Mouse (Mus musculus): ENCODE data around the gene Kcnab2.

Gene Kcnab2

GRCm38 (mm10) chr4:152382528-152383252 is 95.0 kb downstream of the Kcnab2 start:
- no peak for DNase-seq

DNA sequence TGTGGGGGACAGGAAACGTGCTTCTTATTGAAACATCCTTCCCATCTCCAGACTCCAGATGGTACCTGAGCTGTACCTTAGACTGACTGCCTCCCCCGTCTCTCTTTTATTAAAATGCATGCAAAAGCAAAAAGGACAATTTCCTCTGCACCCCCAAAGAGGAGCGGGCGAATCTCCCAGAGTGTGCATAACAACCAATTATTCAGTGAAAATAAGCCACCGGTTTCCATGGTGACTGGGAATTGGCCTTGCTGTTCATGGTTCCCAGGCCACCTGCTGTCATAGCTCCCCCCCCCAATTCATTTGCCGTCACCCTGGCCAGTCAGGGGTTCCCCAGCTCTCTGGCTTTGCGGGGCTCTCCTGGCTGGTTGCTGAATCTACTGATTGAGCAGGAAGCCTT is 112.4 kb downstream of the Kcnab2 start:
- no peak for DNase-seq

DNA sequence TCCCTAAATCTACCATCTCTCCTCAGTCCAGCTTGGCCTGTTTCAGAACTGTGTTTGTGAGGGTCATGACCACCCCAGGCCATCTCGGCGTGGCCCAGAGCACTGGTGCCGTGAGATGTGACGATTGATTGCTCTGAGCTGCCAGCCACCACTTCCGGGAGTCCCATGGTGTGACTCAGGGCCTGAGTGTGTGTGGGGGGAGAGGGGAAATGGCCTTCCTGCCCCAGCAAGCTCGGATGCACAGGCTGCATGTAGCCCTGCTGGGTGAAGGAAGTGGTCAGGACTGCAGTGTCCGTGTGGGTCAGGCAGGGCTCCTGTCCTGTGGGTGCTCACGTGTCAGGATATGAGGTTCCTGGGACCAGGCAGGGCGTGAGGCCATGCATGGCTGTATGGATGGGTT is 115.5 kb downstream of the Kcnab2 start:
- no peak for DNase-seq

DNA sequence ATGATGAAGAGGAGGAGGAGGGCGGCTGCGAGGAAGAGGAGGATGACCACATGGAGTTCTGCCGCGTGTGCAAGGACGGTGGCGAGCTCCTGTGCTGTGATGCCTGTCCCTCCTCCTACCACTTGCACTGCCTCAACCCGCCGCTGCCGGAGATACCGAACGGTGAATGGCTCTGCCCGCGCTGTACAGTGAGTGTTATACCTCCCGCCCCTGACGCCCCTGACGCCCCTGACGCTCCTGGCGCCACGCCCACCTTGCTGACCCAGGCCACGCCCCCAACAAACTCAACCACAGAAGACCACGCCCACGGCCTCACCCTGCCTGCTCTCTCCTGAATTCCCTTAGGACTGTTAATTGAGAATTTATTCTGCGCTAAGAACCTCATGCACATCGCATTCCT is 116.8 kb downstream of the Kcnab2 start:
- DNase-seq, result no peak

GRCm38 (mm10) chr4:152359700-152360099 is 118.0 kb downstream of the Kcnab2 start:
- DNase-seq, result no peak

DNA sequence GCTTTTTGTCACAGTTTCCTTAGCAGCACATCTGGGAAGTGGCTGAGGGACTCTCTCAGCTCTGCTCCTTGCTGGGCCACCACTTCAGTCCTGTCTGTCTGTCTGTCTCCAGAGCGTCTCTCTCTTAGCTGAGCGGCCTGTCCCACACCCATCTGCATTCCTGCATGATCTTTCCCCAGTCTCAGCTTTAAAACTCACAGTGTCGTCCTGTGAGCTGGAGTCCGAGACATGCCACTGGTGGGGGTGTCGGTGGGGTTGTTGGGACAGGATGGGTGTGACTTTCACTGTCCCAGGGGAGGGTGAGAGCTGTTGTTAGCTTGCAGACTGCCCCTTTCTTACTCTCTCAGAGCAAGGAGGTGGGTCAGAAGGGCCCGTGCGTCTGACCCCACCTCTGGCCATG is 122.0 kb downstream of the Kcnab2 start:
- DNase-seq, result no peak

DNA sequence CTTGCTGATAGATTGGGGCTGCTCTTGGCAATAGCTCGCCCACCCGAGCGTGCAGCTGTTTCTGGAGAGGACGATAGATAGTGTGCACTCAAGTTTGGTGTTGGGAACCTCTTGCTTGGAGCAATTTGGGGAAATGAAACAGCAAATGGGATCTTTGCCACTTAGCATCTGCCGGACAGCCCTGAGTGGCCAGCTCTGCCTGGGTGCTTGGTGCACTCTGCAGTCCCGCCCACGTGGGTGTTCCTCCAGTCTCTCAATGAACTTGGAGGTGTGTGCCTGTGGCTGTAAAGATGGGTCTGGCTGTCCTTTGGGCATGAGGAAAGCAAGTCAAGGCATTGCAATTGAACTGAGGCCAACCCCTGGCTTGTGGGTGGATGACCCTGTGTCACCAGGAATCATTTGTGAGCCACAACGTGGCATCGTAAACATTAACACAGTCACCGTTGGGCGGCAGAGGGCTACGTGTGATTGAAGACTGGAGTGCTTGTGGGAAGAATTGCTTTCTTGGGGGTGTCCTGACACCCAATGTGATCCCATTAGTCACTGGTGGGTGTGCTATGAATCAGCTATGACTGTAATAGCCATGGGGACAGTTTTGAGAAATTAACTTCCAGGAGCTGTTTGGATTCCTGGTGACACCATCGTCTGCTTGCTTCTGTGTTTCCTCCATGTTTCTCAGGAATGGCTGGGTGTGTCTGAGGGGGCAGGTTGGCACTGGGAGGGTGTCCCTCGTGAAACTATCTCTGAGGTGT is 123.6 kb downstream of the Kcnab2 start:
- no peak for DNase-seq

GRCm38 (mm10) chr4:152351422-152352305 is 126.0 kb downstream of the Kcnab2 start:
- DNase-seq, result no peak

DNA sequence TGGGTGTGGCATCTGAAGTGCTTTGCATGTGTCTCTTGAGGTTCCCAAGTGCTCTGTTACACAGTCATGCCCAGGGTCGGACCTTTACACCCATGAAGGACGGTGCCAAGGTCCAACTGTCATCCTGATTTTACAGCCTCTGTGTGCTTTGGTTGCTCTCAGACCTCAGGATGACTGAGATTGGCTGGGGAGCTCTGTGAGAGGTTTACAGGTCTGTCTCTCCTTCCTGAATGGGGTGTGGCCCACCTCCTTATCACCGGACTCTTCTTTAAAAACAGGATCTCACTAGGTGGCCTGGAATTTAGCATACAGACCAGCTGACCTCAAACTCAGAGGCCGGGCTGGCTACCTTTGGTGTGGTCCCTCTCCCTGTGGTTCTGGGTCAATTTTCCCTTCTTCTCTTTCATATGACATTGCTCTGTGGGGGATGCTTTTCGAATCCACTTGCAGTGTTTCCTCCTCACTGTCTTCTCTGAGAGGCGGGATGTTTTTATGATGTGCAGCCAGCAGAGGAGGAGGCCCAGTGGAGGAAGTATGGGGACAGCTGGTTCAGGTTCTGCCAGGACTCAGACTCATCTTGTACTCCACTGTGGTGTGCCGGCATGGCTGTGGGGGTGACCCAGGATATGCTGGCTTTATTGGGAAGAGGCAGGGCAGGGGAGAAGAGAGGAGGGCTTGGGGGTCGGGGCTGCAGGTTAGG is 126.8 kb downstream of the Kcnab2 start:
- no peak for DNase-seq

GRCm38 (mm10) chr4:152349837-152350381 is 127.8 kb downstream of the Kcnab2 start:
- no peak for DNase-seq

DNA sequence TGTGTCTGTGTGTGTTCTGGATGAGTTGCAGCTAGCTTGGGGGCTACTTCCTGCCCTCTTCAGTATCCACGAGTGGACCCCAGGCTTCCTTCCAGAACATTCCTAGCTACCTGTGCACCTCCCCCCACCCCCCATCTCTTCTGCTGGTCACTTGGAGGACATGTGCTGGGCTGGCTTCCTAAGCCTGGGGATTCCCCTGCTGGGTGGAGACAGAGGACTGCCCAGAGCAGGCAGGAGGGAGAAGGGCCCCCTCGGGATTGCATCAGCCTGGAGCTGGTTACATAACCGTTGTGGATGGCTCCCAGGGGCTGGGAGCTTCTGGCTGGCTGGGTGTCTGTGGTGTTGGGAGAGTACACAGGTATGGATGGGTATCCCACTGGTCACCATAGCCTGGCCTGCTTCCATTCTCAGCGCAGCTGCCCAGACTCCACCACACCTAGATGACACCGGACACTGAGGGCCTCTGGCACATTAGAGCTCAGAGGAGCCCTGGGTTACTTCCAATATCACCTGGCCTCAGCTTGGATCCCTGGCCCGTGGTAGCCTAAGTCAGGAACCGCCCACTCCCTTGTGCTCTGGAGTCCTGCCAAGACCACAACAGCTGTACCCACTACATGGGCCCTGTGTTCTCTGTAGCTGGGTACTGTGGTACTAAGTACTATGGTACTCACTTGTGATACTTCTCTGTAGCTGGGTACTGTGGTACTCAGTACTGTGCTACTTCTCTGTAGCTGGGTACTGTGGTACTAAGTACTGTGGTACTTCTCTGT is 132.4 kb downstream of the Kcnab2 start:
- DNase-seq, result no peak

DNA sequence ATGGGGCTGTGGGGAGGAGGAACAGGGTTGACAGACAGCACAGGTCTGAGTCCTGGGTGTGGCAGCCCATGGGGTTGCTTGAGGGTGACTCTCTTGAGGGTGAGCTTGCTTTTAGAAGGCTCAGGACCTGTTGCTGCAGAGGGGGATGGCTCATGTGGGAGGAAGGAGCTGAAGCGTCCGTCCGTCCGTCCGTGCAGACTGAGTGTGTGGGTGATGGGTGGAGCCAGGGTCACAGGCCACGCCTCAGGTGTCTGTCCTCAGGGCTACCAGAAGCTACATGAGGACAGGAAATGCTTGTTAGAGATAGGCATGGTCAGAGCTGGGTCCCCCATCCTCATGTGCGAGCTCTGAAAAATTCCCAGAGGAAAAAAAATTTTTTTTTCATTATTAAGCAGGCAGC is 133.0 kb downstream of the Kcnab2 start:
- no peak for DNase-seq

GRCm38 (mm10) chr4:152343296-152343695 is 134.4 kb downstream of the Kcnab2 start:
- no peak for DNase-seq
